Mouse (Mus musculus) heart, embryonic 11.5 days (tissue): ENCODE data around the gene Spx. TPM values are rescaled to one million over a fixed set of nuclear protein-coding genes. Genes with fewer than 3 reads are reported as not detected.

ENCODE experiments used
- ATAC-seq: fragments of 200-750 bp; cut with Nextera tagmentation; replicated peaks from 2 replicates; pipeline ENCODE4 v1.8.0; 2017; ENCODE audit warnings: moderate library complexity; ENCODE audit not compliant: insufficient number of reproducible peaks, low FRiP score, low TSS enrichment
- H3K27ac ChIP-seq: fragments of 300-500 bp; sonication (generic); 2 replicates; pipeline ENCODE4 v1.5.1; 2014; ENCODE audit warnings: mild to moderate bottlenecking, low read depth, low read length
- H3K27me3 ChIP-seq: fragments of 300-500 bp; sonication (generic); 2 replicates; pipeline ENCODE4 v1.6.1; 2014; ENCODE audit warnings: mild to moderate bottlenecking, low read length, mixed read lengths; ENCODE audit not compliant: control insufficient read depth, insufficient read depth
- H3K36me3 ChIP-seq: fragments of 300-500 bp; sonication (generic); 2 replicates; pipeline ENCODE4 v1.6.1; 2014; ENCODE audit warnings: mild to moderate bottlenecking, low read length, moderate library complexity, mixed read lengths; ENCODE audit not compliant: control insufficient read depth, insufficient read depth
- H3K4me1 ChIP-seq: fragments of 300-500 bp; sonication (generic); 2 replicates; pipeline ENCODE4 v1.6.1; 2014; ENCODE audit warnings: low read length; ENCODE audit not compliant: control insufficient read depth, insufficient read depth
- H3K4me2 ChIP-seq: fragments of 300-500 bp; sonication (generic); 2 replicates; pipeline ENCODE4 v1.6.1; 2014; ENCODE audit warnings: mild to moderate bottlenecking, moderate library complexity
- H3K4me3 ChIP-seq: fragments of 300-500 bp; sonication (generic); 2 replicates; pipeline ENCODE4 v1.5.1; 2014; ENCODE audit warnings: low read depth, low read length
- H3K9ac ChIP-seq: fragments of 300-500 bp; sonication (generic); 2 replicates; pipeline ENCODE4 v1.6.1; 2014; ENCODE audit warnings: mild to moderate bottlenecking, low read depth, low read length, moderate library complexity
- H3K9me3 ChIP-seq: fragments of 300-500 bp; sonication (generic); replicated peaks from 2 replicates; pipeline ENCODE4 v1.6.1; 2016; ENCODE audit warnings: low read length; ENCODE audit not compliant: control insufficient read depth
- WGBS: fragments of 180-500 bp; shearing (Covaris S2); extraction: QIAGEN DNeasy Blood & Tissue Kit; methylation state at CpG from one replicate; pipeline ENCODE4 v1.1.7; 2014; ENCODE audit not compliant: insufficient replicate concordance; 5-methylcytosine and 5-hydroxymethylcytosine counted together
- polyA plus RNA-seq: library from polyadenylated mRNA; unstranded; fragments of >200 nt; fragmentation: Nextera tagmentation; extraction: Ambion mirVana; gene quantifications from 2 replicates; pipeline ENCODE4 v1.2.1, GENCODE M21; 2014

Gene Spx
- polyA plus RNA-seq, 1 experiment from 2014 or later = 1.4 TPM

DNA sequence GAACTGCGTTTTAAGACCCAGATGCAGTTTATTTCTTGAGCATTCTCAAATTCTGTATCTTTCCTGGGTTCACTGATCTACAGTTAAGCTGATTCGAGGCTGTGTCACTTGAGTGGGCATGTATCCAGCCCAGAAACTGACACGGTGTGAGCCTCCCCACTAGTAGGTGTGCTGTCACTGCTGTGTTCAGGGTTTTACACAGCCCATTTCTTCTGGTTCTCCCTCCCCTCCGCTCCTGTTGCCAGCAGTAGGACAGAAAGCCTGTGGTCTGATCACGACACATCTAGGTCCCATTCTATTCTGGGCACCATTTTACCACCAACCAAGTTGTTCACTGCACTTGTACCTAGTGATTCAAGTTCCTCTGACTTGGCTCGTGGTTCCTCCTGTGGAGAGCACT lies 17.5 kb upstream of the Spx start:
- WGBS = 92% methylated on average over 6 of the region's 6 CpGs
- Histone ChIP-seq H3K4me3 (no peak overlapping the region), H3K36me3 (peaks cover 9% of the 10 kb centered on the region), H3K27me3 (no peaks in the 10 kb centered on the region), H3K4me1 (no peaks in the 10 kb centered on the region), H3K9ac (no peak overlapping the region), H3K27ac (no peak overlapping the region), H3K9me3 (no peaks in the 10 kb centered on the region), H3K4me2 (no peak overlapping the region)
- no peak for ATAC-seq

DNA sequence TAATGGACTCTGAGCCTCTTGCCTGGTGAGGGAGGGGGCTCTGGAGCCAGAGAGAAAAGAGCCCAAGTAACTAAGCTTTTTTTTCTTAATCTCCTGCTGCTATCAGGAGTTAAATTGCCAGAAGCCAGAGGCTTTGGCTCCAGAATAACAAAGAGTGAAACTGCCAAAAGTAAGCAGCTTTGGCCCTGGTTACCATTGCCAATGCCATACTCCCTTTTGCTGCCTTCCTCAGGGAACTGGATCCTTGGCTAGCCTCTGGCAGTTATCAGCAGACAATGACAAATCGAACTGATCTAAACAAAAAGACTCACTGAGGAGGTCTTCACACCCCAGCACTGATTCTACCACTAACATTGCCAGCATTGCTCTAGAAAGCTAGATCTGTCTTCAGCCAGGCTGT lies 2.1 kb upstream of the Spx start:
- ATAC-seq = no peak
- H3K9ac ChIP-seq = no peak overlapping the region
- 17% methylated on average over 1 of the region's 1 CpGs for WGBS
- H3K27me3 ChIP-seq = peaks cover 16% of the 10 kb centered on the region
- no peaks in the 10 kb centered on the region for H3K9me3 ChIP-seq
- no peak overlapping the region for H3K4me2 ChIP-seq
- no peak overlapping the region for H3K27ac ChIP-seq
- no peaks in the 10 kb centered on the region for H3K36me3 ChIP-seq
- H3K4me3 ChIP-seq = no peak overlapping the region
- 0 out of 2 replicates have a peak, but pooled peaks cover 4% of the 10 kb centered on the region for H3K4me1 ChIP-seq

DNA sequence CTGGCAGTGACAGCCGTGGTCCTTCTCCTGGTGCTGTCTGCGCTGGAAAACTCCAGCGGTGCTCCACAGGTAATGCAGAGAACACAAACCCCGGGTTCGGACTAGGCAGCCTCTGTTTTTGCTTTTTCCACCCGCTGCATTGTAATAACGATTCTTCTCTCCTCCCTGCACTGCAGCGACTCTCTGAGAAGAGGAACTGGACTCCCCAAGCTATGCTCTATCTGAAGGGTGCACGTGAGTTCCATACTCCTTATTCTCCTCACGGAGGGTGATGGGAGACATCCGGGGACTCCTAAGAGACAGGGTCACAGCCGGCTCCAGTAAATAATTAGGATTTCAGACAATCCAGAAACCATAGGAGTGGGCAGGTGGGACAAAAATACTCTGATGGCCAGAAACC lies 604 bp downstream of the Spx start:
- Histone ChIP-seq H3K4me2 (peak overlapping the region; percentile 24; the same call in 1 of the 2 replicates), H3K4me3 (no peak overlapping the region)
- ATAC-seq = no peak

DNA sequence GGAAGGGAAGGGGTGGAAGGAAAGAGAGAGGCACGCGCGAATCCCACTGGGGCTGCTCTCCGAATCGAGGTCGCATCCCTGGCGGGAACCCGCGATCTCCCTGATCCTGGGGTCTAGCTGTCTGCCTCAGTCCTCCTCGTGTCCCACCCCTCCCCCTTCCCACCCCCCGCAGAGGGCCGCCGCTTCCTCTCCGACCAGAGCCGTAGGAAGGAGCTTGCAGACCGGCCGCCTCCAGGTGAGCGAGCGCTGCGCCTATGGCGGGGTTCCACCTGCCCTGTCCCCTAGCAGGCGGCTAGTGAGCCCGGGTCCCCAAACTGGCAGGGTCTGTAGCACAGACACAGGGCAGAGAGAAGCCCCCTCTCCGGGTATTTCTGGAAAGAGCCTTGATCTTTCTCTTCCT lies 1.4 kb downstream of the Spx start:
- ATAC-seq = no peak
- Histone ChIP-seq H3K4me3 (peak overlapping the region; percentile 40), H3K9ac (peak overlapping the region; percentile 34; the same call in 1 of the 2 replicates), H3K4me1 (0 out of 2 replicates have a peak, but pooled peaks cover 4% of the 10 kb centered on the region), H3K36me3 (no peaks in the 10 kb centered on the region), H3K9me3 (no peaks in the 10 kb centered on the region), H3K4me2 (peak overlapping the region; percentile 71), H3K27ac (no peak overlapping the region), H3K27me3 (peaks cover 16% of the 10 kb centered on the region)
- WGBS = under 1% methylated on average over 24 of the region's 24 CpGs

More for the DNA sequence above, 604 bp downstream of the Spx start:
- no peak overlapping the region for H3K27ac ChIP-seq
- 0 out of 2 replicates have a peak, but pooled peaks cover 4% of the 10 kb centered on the region for H3K4me1 ChIP-seq
- 12% methylated on average over 12 of the region's 12 CpGs for WGBS
- peaks cover 16% of the 10 kb centered on the region for H3K27me3 ChIP-seq
- no peak overlapping the region for H3K9ac ChIP-seq
- H3K36me3 ChIP-seq = no peaks in the 10 kb centered on the region
- no peaks in the 10 kb centered on the region for H3K9me3 ChIP-seq

DNA sequence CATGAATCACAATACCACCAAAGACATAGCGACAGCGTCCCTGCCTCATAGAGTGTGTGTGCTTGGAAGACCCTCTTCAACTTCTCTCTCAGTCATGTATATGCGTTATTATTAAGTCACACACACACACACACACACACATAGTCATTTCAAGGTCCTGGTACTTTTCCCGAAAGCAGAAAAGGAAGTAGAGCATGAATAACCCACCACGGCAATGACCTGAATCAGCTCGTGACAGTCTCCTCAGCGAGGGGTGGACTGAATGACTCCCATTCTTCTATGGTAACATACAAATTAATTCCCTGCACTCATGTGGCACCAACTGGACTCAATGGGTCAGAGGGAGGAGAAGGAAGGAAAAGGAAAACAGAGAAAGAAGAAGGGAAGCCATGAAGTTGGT lies 11.7 kb downstream of the Spx start:
- 80% methylated on average over 7 of the region's 7 CpGs for WGBS
- no peak overlapping the region for H3K27ac ChIP-seq
- H3K27me3 ChIP-seq = no peaks in the 10 kb centered on the region
- ATAC-seq = no peak
- H3K4me3 ChIP-seq = no peak overlapping the region
- no peak overlapping the region for H3K4me2 ChIP-seq
- no peaks in the 10 kb centered on the region for H3K36me3 ChIP-seq
- H3K9ac ChIP-seq = no peak overlapping the region
- H3K9me3 ChIP-seq = no peaks in the 10 kb centered on the region
- H3K4me1 ChIP-seq = no peaks in the 10 kb centered on the region

DNA sequence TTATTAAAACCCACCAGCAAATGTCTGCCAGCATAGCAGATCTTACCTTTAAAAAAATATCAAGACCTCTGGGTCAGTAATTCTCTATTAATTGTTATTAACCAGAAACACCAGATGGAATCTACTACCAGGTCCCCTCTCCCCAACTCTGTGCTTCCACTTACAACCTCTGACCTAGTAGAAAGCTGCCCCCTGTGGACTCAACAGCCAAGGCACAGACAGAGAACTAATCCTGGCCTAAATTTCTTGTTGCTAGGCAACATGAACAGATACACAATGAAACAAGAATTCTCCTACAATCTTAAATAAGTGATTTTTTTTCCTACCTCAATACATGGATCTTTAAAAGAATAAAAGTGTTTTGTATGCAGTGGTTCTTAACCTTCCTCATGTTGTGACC lies 15.8 kb downstream of the Spx start:
- H3K9ac ChIP-seq = no peak overlapping the region
- H3K4me2 ChIP-seq = no peak overlapping the region
- H3K27me3 ChIP-seq = no peaks in the 10 kb centered on the region
- no peaks in the 10 kb centered on the region for H3K4me1 ChIP-seq
- H3K27ac ChIP-seq = no peak overlapping the region
- no peak for ATAC-seq
- no peaks in the 10 kb centered on the region for H3K9me3 ChIP-seq
- H3K36me3 ChIP-seq = no peaks in the 10 kb centered on the region
- H3K4me3 ChIP-seq = no peak overlapping the region

DNA sequence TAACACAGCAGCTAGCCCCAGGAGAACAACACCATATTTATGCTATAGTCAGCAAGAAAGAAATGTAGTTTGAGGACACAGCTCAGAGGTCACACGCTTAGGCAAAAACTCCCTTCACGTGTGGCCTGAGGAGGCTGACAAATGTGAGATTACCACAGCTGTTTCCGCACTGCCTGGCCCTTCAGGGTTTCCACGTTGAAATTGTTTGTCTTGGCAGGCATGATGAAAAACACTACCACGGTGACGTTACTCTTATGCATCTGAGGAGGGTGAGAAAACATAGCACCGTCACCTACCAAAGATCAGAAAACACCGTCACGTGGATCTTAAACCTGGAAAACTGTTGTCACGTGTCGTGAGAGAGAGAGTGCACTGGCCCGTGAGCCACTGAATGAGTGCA lies 38.1 kb downstream of the Spx start:
- Histone ChIP-seq H3K4me1 (no peaks in the 10 kb centered on the region), H3K27me3 (no peaks in the 10 kb centered on the region), H3K9ac (no peak overlapping the region), H3K4me3 (no peak overlapping the region), H3K36me3 (no peaks in the 10 kb centered on the region), H3K27ac (no peak overlapping the region), H3K9me3 (no peaks in the 10 kb centered on the region), H3K4me2 (no peak overlapping the region)
- 61% methylated on average over 12 of the region's 12 CpGs for WGBS
- ATAC-seq = 0 out of 2 replicates have a peak, but pooled peaks have one; percentile 35

DNA sequence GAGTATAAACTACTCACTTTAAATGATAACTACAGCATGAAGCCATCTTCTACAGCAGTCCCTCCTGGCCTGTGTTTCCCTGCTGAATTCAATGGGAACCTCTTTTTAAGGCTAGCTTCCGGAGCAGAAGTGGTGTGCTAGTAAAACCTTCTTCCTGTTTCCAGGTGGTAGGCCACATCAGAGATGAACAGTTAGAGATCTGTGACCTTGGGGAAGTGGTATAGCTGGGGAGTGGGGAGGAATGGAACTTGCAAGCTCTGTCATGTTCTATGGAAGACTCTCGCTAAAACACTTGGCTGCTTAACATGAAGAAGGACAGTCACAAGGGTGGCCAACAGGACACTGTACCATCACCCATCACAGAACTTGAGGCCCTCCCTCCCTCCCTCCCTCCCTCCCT lies 40.1 kb downstream of the Spx start:
- Histone ChIP-seq H3K4me1 (no peaks in the 10 kb centered on the region), H3K4me3 (no peak overlapping the region), H3K4me2 (no peak overlapping the region), H3K27ac (no peak overlapping the region), H3K36me3 (no peaks in the 10 kb centered on the region), H3K9ac (no peak overlapping the region), H3K9me3 (no peaks in the 10 kb centered on the region), H3K27me3 (no peaks in the 10 kb centered on the region)
- no peak for ATAC-seq
- 75% methylated on average over 2 of the region's 2 CpGs for WGBS

DNA sequence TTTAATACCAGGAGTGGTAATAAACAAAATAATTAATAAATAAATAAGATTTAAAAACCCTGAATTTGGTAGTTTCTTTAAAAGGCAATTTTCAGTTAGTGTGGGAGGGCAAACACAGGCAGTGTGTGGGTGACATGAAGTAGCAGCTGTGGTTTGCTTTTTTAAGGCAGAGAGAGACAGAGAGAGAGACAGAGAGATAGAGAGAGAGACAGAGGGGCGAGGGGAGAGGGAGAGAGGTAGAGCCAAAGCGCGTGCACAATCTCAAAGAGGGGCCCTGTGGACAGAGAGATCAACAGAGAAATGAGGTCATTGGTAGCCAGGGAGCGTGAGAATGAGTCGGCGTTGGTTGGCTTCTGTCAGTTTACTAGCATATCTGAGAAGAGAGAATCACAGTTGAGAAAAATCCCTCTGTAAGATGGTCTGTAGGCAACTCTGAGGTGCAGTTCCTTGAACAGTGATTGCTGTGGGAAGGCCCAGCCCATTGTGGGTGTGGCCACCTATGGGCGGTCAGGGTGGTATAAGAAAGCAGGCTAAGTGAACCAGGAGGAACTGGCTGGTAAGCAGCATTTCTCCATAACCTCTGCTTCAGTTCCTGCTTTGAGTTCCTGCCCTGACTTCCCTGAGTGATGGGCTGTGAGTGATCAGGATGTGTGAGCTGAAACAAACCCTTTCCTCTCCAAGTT lies 42.2 kb downstream of the Spx start:
- Histone ChIP-seq H3K27ac (no peak overlapping the region), H3K9me3 (no peaks in the 10 kb centered on the region), H3K36me3 (no peaks in the 10 kb centered on the region), H3K4me2 (no peak overlapping the region), H3K4me1 (no peaks in the 10 kb centered on the region), H3K9ac (no peak overlapping the region), H3K4me3 (no peak overlapping the region), H3K27me3 (no peaks in the 10 kb centered on the region)
- no peak for ATAC-seq
- 65% methylated on average over 7 of the region's 7 CpGs for WGBS
